Mouse (Mus musculus) kidney, embryonic 14.5 days (tissue): ENCODE measurements around the gene Gm9944. TPM values are rescaled to one million over a fixed set of nuclear protein-coding genes. Genes with fewer than 3 reads are reported as not detected.

Experiments used
- ATAC-seq: fragments of 200-750 bp; cut with Nextera tagmentation; 2 replicates; pipeline ENCODE4 v1.8.0; 2017; ENCODE audit warnings: moderate number of reproducible peaks, mild to moderate bottlenecking, moderate TSS enrichment, moderate library complexity; ENCODE audit not compliant: low FRiP score, low TSS enrichment
- H3K27ac ChIP-seq: fragments of 300-500 bp; sonication (generic); 2 replicates; pipeline ENCODE4 v1.5.1; 2014; ENCODE audit warnings: low read depth, mild to moderate bottlenecking, low read length, moderate library complexity, mixed read lengths
- H3K27me3 ChIP-seq: fragments of 300-500 bp; sonication (generic); 2 replicates; pipeline ENCODE4 v1.6.1; 2014; ENCODE audit warnings: mild to moderate bottlenecking, low read length; ENCODE audit not compliant: control insufficient read depth, insufficient read depth
- H3K36me3 ChIP-seq: fragments of 300-500 bp; sonication (generic); 2 replicates; pipeline ENCODE4 v1.6.1; 2014; ENCODE audit warnings: low read length, mixed read lengths; ENCODE audit not compliant: control insufficient read depth, insufficient read depth
- H3K4me1 ChIP-seq: fragments of 300-500 bp; sonication (generic); 2 replicates; pipeline ENCODE4 v1.6.1; 2014; ENCODE audit warnings: low read length, mixed read lengths; ENCODE audit not compliant: control insufficient read depth, insufficient read depth
- H3K4me2 ChIP-seq: fragments of 300-500 bp; sonication (generic); replicated peaks from 2 replicates; pipeline ENCODE4 v1.6.1; 2014; ENCODE audit warnings: low read depth, mild to moderate bottlenecking, low read length
- H3K4me3 ChIP-seq: fragments of 300-500 bp; sonication (generic); 2 replicates; pipeline ENCODE4 v1.5.1; 2014; ENCODE audit warnings: mild to moderate bottlenecking, low read length
- H3K9ac ChIP-seq: fragments of 300-500 bp; sonication (generic); 2 replicates; pipeline ENCODE4 v1.6.1; 2014; ENCODE audit warnings: low read depth, mild to moderate bottlenecking, low read length, moderate library complexity
- H3K9me3 ChIP-seq: fragments of 300-500 bp; sonication (generic); 2 replicates; pipeline ENCODE4 v1.6.1; 2016; ENCODE audit warnings: low read length; ENCODE audit not compliant: control insufficient read depth
- WGBS: fragments of 180-500 bp; shearing (Covaris S2); extraction: QIAGEN DNeasy Blood & Tissue Kit; methylation state at CpG from one replicate; pipeline ENCODE4 v1.1.7; 2014; 5-methylcytosine and 5-hydroxymethylcytosine counted together
- polyA plus RNA-seq: library from polyadenylated mRNA; unstranded; fragments of >200 nt; fragmentation: Nextera tagmentation; extraction: Ambion mirVana; gene quantifications from 2 replicates; pipeline ENCODE4 v1.2.1, GENCODE M21; 2014

Gene Gm9944
- polyA plus RNA-seq, 1 experiment from 2014 or later = not detected

DNA sequence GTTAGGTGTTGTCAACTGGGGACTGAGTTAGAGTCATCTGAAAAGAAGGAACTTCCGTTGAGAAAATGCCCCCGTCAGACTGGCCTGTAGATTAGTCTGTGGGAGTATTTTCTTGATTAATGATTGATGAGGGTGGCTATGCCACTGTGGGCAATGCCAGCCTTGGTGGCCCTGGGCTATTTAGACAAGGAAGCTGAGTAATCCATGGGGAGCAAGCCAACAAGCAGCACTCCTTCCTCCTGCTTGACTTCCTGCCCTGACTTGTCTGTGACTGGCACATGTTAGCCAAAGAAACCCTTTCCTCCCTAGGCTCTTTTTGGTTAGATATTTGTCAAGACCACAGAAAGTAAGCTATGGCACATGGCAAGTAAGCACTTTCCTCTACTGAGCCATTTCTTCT is 22.4 kb downstream of the Gm9944 start:
- H3K4me1 ChIP-seq = no peaks in the 10 kb centered on the region
- H3K36me3 ChIP-seq = no peaks in the 10 kb centered on the region
- H3K9ac ChIP-seq = no peak overlapping the region
- 54% methylated on average over 2 of the region's 2 CpGs for WGBS
- no peak overlapping the region for H3K4me2 ChIP-seq
- no peak for ATAC-seq
- no peaks in the 10 kb centered on the region for H3K27me3 ChIP-seq
- no peak overlapping the region for H3K27ac ChIP-seq
- H3K9me3 ChIP-seq = no peaks in the 10 kb centered on the region
- H3K4me3 ChIP-seq = no peak overlapping the region

DNA sequence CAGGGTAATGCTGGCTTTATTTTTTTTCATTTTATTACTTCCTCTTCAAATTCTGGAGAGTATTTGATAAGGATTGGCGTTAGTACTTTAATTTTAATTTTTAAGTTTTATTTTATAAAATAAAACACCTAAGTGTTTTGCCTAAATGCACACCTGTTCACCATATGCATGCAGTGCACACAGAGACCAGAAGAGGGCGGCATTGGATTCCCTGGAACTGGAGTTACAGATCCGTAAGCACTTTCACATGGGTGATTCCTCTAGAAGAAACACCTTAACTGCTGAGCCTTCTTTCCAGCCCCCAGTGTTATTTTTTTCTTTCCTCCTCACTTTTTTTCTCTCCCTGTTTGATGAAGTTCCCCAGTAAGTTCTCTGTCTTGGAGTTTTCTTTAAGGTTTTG is 24.2 kb downstream of the Gm9944 start:
- H3K4me3 ChIP-seq = no peak overlapping the region
- H3K9ac ChIP-seq = no peak overlapping the region
- H3K4me2 ChIP-seq = no peak overlapping the region
- H3K36me3 ChIP-seq = no peaks in the 10 kb centered on the region
- 23% methylated on average over 3 of the region's 3 CpGs for WGBS
- no peak overlapping the region for H3K27ac ChIP-seq
- H3K4me1 ChIP-seq = no peaks in the 10 kb centered on the region
- H3K9me3 ChIP-seq = no peaks in the 10 kb centered on the region
- no peak for ATAC-seq
- no peaks in the 10 kb centered on the region for H3K27me3 ChIP-seq

DNA sequence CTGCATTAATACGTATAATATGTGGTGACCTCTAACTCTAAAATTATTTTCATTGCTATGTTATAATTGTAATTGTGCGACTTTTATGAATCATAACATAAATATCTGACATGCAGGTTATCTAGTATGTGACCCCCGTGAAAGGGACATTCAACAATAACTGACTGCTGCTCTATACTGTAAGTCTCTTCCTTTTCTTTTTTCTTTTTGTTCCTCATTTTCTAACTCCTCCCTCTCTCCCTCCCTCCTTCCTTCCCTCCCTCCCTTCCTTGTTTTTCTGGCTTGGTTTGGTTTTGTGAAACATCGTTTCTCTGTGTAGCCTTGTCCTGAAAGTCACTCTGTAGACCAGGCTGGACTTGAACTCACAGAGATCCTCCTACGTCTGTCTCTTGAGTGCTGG is 28.5 kb downstream of the Gm9944 start:
- no peaks in the 10 kb centered on the region for H3K9me3 ChIP-seq
- H3K36me3 ChIP-seq = no peaks in the 10 kb centered on the region
- no peak for ATAC-seq
- 78% methylated on average over 5 of the region's 5 CpGs for WGBS
- no peak overlapping the region for H3K9ac ChIP-seq
- H3K27ac ChIP-seq = no peak overlapping the region
- no peaks in the 10 kb centered on the region for H3K4me1 ChIP-seq
- no peak overlapping the region for H3K4me3 ChIP-seq
- H3K4me2 ChIP-seq = no peak overlapping the region
- no peaks in the 10 kb centered on the region for H3K27me3 ChIP-seq

DNA sequence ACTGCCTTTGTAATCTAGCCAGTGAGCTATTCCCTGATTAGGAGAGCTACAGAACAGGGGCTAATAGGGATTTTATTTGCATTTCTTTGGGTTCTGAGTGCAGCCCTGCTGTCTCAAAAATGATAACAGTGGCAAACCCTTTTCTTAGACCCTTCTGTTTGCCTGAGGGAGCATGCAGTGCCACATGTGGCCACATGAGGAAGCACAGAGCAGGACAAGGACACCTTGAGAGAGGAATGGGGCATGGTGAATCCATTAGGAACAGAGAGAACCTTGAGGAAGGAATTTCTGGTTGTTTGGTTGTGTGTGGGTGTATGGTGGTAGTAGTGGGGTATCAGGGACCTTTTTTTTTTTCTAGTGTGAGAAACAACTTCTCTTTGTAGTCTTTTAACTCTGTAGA is 32.5 kb downstream of the Gm9944 start:
- Histone ChIP-seq H3K36me3 (no peaks in the 10 kb centered on the region), H3K9me3 (no peaks in the 10 kb centered on the region)
- ATAC-seq = no peak

DNA sequence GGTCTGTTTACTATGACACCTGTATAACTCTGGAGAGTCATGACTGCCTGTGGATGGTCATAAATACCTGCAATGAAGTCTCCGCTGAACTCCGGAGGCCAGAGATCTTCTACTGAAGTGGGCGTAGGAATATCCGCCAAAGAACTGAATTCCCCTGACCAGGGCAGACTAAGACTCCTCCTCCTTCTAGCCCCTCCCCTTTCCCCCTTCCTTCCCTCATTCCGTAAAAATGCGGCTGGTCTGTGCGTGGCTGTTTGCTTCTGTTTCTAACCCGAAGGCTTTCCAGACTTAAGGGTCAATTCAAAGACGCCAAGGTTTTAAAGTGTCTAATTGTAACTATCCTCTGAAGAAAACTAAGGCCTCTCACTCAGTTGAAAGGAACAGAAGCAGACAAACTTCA is 44.8 kb downstream of the Gm9944 start, which contains the start of gene Pramef12:
Gene Pramef12 (minus strand): TSS at position 175 of the 400 bp plus-strand sequence.
- 74% methylated on average over 9 of the region's 9 CpGs for WGBS
- Histone ChIP-seq H3K4me1 (no peaks in the 10 kb centered on the region), H3K9me3 (no peaks in the 10 kb centered on the region), H3K27ac (no peak within 1 kb of the TSS), H3K36me3 (no peaks in the 10 kb centered on the region), H3K4me3 (no peak within 1 kb of the TSS), H3K9ac (no peak within 1 kb of the TSS), H3K4me2 (no peak within 1 kb of the TSS), H3K27me3 (no peaks in the 10 kb centered on the region)
- ATAC-seq = no peak

More for the DNA sequence above, 32.5 kb downstream of the Gm9944 start:
- Histone ChIP-seq H3K27ac (no peak overlapping the region), H3K9ac (no peak overlapping the region), H3K4me3 (no peak overlapping the region), H3K27me3 (no peaks in the 10 kb centered on the region), H3K4me2 (no peak overlapping the region), H3K4me1 (no peaks in the 10 kb centered on the region)

DNA sequence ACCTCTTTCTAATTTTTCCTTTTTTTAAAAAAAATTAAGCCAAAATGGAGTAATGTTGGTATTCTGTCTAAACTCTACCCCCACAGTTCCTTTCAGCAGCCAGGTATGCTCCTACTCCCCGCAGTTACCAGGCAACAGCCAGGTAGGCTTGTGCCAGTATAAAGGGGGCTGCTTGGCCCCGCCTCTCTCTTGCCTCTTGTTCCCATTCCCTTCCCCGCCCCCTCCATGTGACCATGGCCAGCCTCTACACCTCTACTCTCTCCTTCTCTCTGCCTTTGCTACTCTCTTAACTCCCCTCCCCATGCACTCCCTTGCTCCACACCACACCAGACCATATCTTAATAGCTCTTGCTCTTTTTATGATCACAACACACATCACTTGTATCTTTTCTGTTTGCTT is 46.9 kb downstream of the Gm9944 start:
- H3K4me1 ChIP-seq = no peaks in the 10 kb centered on the region
- WGBS = 60% methylated on average over 3 of the region's 3 CpGs
- H3K9me3 ChIP-seq = no peaks in the 10 kb centered on the region
- no peak overlapping the region for H3K4me2 ChIP-seq
- no peak overlapping the region for H3K27ac ChIP-seq
- H3K4me3 ChIP-seq = no peak overlapping the region
- no peaks in the 10 kb centered on the region for H3K27me3 ChIP-seq
- H3K9ac ChIP-seq = no peak overlapping the region
- H3K36me3 ChIP-seq = no peaks in the 10 kb centered on the region
- no peak for ATAC-seq

DNA sequence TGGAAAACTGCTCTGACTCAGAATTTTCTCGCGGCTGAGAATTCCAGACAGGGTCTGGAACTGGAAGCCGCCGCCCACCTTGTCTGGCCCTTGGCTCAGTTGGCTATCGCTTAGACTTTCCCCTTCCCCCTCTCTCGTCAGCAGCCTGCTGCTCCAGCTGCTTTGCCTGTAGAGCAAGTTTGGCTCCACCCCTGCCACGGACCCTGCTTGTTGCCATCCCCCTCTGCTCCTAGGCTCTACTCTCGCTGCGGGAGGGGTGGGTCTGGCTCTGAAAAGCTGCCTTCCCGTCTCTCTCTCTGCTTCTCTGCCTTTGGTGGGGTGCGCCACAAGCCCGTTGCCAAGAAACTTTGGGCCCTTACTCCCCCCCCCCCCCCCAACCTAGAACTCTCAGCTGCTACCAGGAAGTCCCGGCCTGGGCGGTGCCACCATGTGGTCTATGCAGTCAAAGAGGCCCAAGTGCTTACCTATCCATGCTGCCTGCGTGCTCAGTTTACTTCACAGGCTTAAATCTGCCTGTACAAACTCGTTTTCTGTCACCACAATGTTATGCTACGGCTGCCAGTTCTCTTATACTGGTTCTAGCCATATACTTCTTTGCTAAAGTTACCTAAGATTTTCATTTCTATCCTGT is 48.5 kb downstream of the Gm9944 start:
- H3K9ac ChIP-seq = peak overlapping the region; percentile 34; the same call in 1 of the 2 replicates
- 6% methylated on average over 17 of the region's 17 CpGs for WGBS
- peak; percentile 97 for ATAC-seq

More for the DNA sequence above, 48.5 kb downstream of the Gm9944 start:
- Histone ChIP-seq H3K27me3 (no peaks in the 10 kb centered on the region), H3K4me3 (peak overlapping the region; percentile 34), H3K4me1 (no peaks in the 10 kb centered on the region), H3K4me2 (peak overlapping the region; percentile 51), H3K9me3 (no peaks in the 10 kb centered on the region), H3K36me3 (no peaks in the 10 kb centered on the region), H3K27ac (peak overlapping the region; percentile 24; the same call in 1 of the 2 replicates)

Other genes with a start within 250 kb of the Gm9944 start
- not detected in 2 replicates for gene C87977, start 240.0 kb downstream of the Gm9944 start, polyA plus RNA-seq
- not detected in 2 replicates for gene Pramel5, start 172.8 kb downstream of the Gm9944 start, polyA plus RNA-seq
- gene Gm13128, start 123.1 kb downstream of the Gm9944 start, polyA plus RNA-seq = not detected in 2 replicates
- gene Gm13119, start 95.4 kb downstream of the Gm9944 start, polyA plus RNA-seq = not detected in 2 replicates
- gene Pramef20, start 75.4 kb downstream of the Gm9944 start, polyA plus RNA-seq = not detected in 2 replicates
- gene Pramef12, start 44.9 kb downstream of the Gm9944 start, polyA plus RNA-seq = 0.11 and 0.39 TPM in 2 replicates
- gene 1700012P22Rik, start 14.5 kb downstream of the Gm9944 start, polyA plus RNA-seq = not detected in 2 replicates
- not detected in 2 replicates for gene Aadacl3, start 10.4 kb upstream of the Gm9944 start, polyA plus RNA-seq
- not detected in 2 replicates for gene 9430007A20Rik, start 66.5 kb upstream of the Gm9944 start, polyA plus RNA-seq
- not detected in 2 replicates for gene Gm13124, start 111.8 kb upstream of the Gm9944 start, polyA plus RNA-seq
- not detected in 2 replicates for gene Aadacl4, start 160.4 kb upstream of the Gm9944 start, polyA plus RNA-seq
- not detected in 2 replicates for gene Gm436, start 233.1 kb upstream of the Gm9944 start, polyA plus RNA-seq